Mouse (Mus musculus): Measurements from ENCODE around the gene Ift81.

The Ift81 gene

GRCm38 (mm10) chr5:122516029-122516730 lies 98.1 kb downstream of the Ift81 start:
- no peak for DNase-seq (ENCODE audit: low spot score)

GRCm38 (mm10) chr5:122514127-122514521 lies 100.2 kb downstream of the Ift81 start:
- DNase-seq (ENCODE audit: low spot score), result no peak

GRCm38 (mm10) chr5:122513421-122514126 lies 100.7 kb downstream of the Ift81 start:
- no peak for DNase-seq (ENCODE audit: low spot score)

- DNase-seq (ENCODE audit: low spot score), result no peak
Measured at GRCm38 (mm10) chr5:122512011-122512410, 102.3 kb downstream of the Ift81 start.

GRCm38 (mm10) chr5:122511405-122511804 lies 102.9 kb downstream of the Ift81 start:
- DNase-seq (ENCODE audit: low spot score), result no peak

GRCm38 (mm10) chr5:122510651-122511157 lies 103.6 kb downstream of the Ift81 start:
- no peak for DNase-seq (ENCODE audit: low spot score)

- no peak for DNase-seq (ENCODE audit: low spot score)
Measured at GRCm38 (mm10) chr5:122509608-122510007, 104.7 kb downstream of the Ift81 start.

GRCm38 (mm10) chr5:122508861-122509306 lies 105.4 kb downstream of the Ift81 start:
- no peak for DNase-seq (ENCODE audit: low spot score)

GRCm38 (mm10) chr5:122507396-122507795 lies 106.9 kb downstream of the Ift81 start:
- no peak for DNase-seq (ENCODE audit: low spot score)

GRCm38 (mm10) chr5:122506462-122506861 lies 107.9 kb downstream of the Ift81 start:
- DNase-seq (ENCODE audit: low spot score), result no peak

GRCm38 (mm10) chr5:122505554-122505953 lies 108.8 kb downstream of the Ift81 start:
- no peak for DNase-seq (ENCODE audit: low spot score)

GRCm38 (mm10) chr5:122503760-122504119 lies 110.6 kb downstream of the Ift81 start:
- DNase-seq (ENCODE audit: low spot score), result no peak

GRCm38 (mm10) chr5:122503015-122503759 lies 111.1 kb downstream of the Ift81 start:
- no peak for DNase-seq (ENCODE audit: low spot score)

- peak; percentile 88 for DNase-seq (ENCODE audit: low spot score)
Measured at GRCm38 (mm10) chr5:122502077-122502941, 112.0 kb downstream of the Ift81 start, which contains the start of gene Atp2a2. Atp2a2 (minus strand) TSS chr5:122502225.

- DNase-seq (ENCODE audit: low spot score), result no peak
Measured at GRCm38 (mm10) chr5:122501101-122502076, 112.9 kb downstream of the Ift81 start.

GRCm38 (mm10) chr5:122500563-122500962 lies 113.8 kb downstream of the Ift81 start:
- DNase-seq (ENCODE audit: low spot score), result no peak

Data from ovary, adult 18-20 months (tissue).